Mouse (Mus musculus) heart, adult 2 months (tissue): ENCODE results near the gene Arid5b.

Source experiments
- CTCF ChIP-seq: fragments of 200-600 bp; IDR thresholded peaks from 2 replicates; pipeline ENCODE4 v1.8.1; 2022; ENCODE audit warnings: antibody characterized with exemption, mild to moderate bottlenecking, moderate library complexity
- POLR2A ChIP-seq: fragments of 200-500 bp; IDR thresholded peaks from 2 replicates; pipeline ENCODE4 v1.6.1; 2011; ENCODE audit warnings: mild to moderate bottlenecking, low read depth, low read length, control low read depth; ENCODE audit not compliant: insufficient read depth

DNA sequence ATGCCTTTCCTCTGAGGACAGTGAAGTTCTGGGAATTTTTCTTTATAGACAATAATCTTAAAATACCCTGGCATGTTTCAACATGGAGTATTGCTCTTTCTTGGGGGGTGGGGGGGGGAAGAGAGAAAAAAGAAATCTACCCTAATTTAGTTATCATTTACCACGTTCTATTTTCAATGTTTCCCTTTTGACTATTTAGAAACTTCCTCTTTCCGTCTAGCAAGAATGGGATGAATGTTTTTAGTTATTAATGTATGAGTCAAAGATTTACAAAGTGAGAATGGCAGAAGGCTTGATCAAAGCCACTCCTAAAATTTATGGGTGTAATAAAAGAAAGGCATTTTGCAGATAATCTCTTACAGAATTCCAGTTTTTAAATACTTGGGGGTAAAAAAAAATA is 137.7 kb downstream of the Arid5b start:
- TF ChIP-seq CTCF (no peak), POLR2A (no peak)
